Mouse (Mus musculus) urinary bladder, adult 18-20 months (tissue): ENCODE data around the gene Bpifb4.

Source experiments
- DNase-seq, 2 experiments: peaks; one replicate each; pipeline ENCODE4 v3.0.0; 2022; ENCODE audit warnings: low spot score in 2 of 2, mixed read lengths in 2 of 2

Gene Bpifb4

DNA sequence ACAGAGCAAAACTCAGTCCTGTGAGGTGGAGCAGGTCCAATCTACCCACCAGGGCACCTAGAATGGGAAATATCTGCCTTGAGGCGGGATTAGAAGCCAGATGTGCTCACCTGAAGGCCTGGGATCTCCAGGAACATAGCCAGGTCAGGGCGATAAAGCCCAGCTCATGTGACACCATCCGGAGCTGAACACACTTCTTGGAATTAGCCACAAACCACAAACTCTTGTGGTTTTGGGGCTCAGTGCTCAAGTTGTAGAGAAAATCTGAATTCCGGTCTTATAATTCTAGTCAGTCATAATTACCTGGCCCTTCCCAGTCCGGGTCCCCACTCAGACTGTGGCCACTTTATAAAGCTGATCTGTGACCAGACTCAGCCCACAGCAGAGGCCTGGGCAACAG, at the start of gene Bpifb4:
Gene Bpifb4 (plus strand): TSS at position 370 of the 400 bp plus-strand sequence.
- no peak for DNase-seq

- DNase-seq: no peak
Measured at GRCm38 (mm10) chr2:153899111-153899510, 38.9 kb upstream of the Bpifb4 start.

DNA sequence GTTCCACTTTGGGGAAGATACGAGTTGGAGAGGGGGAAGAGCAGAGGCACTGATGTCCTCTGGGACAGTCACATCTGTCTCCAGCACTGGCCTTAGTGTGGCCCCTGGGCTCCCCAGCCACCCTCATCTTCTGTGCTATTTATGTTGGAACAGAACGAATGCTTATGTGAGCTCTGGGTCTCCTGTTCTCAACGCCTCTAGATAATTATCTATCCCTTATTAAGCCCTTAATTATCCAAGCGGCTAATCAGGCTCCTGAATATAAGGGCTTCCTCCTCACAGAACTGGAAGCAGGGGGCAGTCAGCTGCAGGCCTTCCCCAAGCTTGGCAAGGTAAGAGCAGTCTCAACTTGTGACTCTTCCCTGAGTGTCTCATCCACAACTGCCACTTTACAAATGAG, 37.9 kb upstream of the Bpifb4 start, which contains the start of gene Bpifb6:
Gene Bpifb6 (plus strand): TSS at position 301 of the 400 bp plus-strand sequence.
- no peak for DNase-seq

DNA sequence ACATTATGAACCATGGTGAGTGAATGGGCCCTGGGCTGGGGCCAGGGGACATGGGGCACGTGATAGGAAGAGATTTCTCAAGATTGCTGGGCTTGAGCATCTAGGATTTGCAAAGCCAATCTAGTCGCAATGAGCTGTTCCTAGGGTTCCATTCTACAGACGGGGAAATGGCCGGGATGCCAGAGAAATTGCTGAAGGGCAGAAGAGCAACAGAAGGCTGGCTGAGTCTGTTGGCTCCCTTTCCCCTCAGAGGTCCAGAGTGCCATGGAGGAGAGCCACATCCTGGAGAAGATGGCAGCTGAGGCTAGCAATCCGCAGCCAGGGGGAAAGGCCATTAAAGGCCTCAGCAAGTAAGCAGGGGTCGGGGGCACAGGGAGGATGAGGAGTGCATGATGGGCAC, 35.3 kb upstream of the Bpifb4 start:
- no peak for DNase-seq

- no peak for DNase-seq
Measured at GRCm38 (mm10) chr2:153906626-153907025, 31.4 kb upstream of the Bpifb4 start.

GRCm38 (mm10) chr2:153914151-153914550, 23.9 kb upstream of the Bpifb4 start:
- DNase-seq: no peak

DNA sequence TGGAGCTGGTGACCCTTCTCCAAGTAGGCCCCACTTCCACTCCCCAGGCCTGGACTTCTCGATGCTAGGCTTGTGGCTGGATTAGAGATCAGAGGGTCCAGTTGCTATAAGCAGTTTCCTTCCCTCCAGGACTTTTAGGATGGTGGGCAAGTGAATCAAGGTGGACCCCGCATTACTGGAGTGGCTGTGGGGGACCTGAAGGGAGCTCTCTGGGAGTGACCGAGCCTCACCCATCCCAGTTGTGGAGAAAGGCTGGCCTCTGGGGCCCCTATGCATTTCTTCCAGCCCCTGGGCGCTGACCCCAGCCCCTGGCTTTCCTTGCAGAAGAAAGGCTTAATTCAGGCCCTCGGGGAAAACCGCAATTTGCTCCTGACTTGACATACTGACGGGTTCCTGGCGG, 20.1 kb upstream of the Bpifb4 start, which contains the start of gene Bpifb3:
Gene Bpifb3 (plus strand): TSS at position 301 of the 400 bp plus-strand sequence.
- DNase-seq: no peak

DNA sequence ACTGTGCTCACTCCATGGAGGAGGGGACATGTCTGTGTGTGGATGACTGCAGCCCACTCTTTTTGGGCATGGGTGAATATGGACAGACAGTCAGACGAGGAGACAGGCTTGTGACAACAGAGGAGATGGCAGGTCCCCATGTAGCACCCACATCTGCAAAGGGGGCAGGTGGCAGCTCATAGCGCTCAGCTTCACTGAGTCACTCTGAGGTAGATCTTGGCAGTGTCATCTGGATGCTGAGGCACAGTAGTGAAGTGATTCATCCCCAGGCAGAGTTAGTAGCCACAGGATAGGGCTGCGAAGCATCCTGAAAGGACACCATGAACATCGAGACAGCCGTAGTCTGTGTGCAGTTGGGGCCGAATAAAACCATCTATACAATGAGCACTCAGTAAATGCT, 16.8 kb upstream of the Bpifb4 start:
- DNase-seq: no peak

DNA sequence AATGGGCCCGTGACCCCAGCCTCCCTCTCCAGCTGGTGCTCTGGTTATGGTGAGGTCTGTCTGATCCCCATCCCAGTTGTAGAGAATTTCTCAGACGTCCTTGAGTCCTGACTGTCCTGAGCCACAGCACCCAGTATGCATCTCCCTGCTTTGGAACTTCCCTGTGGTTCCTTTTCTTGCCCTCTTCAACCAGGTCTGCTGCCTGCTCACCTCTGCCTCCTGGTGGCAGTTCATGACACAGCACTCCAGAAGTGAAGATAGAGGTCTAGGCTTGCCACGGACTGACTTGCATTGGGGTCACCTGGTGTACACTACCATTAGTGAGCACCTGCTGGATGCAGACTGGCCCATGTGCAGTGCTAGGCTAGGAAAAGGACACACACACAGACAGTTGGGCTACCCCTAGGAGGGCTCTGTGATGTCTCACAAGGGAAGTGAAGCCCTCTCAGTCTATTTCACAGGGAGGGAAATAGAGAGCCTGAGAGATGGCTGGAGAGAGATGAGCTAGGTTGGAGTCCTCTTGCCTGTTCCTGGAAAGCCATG, 8.1 kb upstream of the Bpifb4 start:
- DNase-seq: peak in 1 of 2 experiments; percentile 20

DNA sequence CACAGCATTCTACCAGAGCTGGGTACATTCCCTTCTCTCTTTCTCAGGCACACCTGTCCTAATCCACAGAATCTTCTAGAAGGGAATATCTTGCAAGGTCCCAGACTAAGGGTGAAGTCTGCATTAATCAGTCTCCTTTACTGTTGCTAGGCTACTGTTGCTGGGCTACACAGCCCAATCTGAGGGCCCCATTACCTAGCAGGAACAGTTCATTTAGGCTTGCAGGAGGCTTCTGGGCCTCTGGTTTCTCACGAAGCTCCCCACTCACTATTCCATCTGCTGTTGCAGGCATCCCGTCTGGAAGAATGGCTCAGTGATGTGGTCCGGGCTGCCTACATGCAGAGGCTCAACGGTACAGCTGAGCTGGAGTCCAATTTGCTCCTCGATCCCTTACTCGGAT, 6.9 kb upstream of the Bpifb4 start:
- no peak for DNase-seq

GRCm38 (mm10) chr2:153933311-153933710, 4.7 kb upstream of the Bpifb4 start:
- DNase-seq: no peak

DNA sequence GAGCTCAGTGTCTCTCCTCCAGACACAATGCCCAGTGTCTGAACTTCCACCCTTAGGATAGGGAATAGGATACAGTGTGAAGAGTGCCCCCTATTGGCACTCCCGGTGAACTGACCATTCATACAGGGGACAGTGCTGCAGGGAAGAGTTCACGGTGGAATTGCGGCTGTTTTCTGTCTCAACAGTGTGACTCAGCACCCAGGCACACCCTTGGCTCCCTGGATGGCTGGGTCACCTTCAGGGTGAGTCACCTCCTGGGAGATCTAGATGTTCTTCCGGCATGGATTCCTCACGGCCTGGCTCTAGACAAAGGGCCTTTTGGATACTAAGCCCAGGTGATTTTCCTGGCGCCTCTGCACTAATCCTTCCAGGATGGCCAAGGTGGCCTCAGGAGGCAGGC, 2.7 kb upstream of the Bpifb4 start:
- peak in 1 of 2 experiments; percentile 1 for DNase-seq

DNA sequence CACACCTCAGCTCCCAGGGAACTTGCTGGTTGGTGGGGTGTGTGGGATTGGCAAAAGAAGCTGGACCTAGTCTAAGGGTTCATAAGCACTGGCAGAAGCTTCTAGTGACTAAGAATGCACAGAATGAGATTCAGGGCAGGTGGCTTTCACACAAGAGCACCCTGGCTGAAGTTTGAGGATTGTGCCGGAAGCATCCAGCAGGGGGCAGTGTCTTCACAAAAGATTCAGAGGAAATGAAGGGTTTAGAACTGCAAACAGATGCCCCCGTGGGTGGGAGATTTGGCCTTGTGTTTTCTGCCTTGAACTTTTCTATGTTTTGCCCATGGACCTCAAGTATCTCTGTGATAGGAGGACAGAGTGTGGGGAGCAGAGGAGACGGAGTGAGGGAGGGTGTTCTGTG, 5.5 kb downstream of the Bpifb4 start:
- DNase-seq: peak in 1 of 2 experiments; percentile 39

- DNase-seq: no peak
Measured at GRCm38 (mm10) chr2:153944567-153944966, 6.6 kb downstream of the Bpifb4 start.

- DNase-seq: peak in 1 of 2 experiments; percentile 54
Measured at GRCm38 (mm10) chr2:153952897-153953296, 14.9 kb downstream of the Bpifb4 start.

DNA sequence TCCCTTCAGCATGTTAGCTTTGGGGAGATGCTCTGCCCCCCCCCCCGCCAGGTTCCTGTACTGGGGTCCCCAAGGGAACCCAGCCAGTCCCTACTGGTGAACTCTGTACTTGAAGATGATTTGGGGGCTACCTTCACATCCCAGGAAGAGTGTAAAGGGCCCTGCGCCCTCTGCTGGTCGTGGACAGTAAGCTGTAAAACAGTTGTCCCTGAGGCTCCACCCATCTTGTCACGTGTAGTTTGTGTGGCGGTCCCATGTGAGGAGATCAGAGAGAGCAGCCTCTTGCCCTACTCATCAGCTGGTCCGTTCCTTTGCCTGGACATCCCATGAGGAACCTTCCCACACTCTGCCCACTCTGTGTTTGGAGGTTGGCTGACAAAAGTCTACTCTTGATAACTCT, 15.8 kb downstream of the Bpifb4 start:
- peak in 1 of 2 experiments; percentile 9 for DNase-seq

DNA sequence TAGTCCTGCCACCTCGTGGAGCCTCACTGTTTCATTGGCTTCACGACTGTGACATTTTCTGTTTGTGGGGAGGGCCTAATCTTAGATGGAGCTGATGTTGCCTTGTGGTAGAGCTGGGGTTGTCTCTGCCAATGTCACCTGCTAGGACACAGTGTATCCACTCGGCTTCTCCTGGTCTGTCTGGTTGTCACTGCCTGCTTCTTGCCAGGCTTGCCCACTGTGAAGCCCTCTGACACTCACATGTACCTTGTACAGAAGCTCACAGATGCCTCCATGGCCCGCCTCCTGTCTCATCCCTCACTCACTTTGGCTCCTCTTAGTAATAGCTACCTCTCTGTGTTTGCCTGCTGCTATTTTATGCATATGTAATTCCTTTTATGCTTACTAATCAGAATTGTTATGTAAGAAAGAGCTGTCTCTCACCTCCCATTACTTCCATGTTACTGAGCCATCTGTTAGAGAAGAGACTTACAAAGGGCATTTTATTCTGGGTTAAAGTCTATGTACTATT, 24.9 kb downstream of the Bpifb4 start:
- DNase-seq: no peak

- no peak for DNase-seq
Measured at GRCm38 (mm10) chr2:153963334-153963733, 25.3 kb downstream of the Bpifb4 start.

- no peak for DNase-seq
Measured at GRCm38 (mm10) chr2:153970221-153970620, 32.2 kb downstream of the Bpifb4 start.

DNA sequence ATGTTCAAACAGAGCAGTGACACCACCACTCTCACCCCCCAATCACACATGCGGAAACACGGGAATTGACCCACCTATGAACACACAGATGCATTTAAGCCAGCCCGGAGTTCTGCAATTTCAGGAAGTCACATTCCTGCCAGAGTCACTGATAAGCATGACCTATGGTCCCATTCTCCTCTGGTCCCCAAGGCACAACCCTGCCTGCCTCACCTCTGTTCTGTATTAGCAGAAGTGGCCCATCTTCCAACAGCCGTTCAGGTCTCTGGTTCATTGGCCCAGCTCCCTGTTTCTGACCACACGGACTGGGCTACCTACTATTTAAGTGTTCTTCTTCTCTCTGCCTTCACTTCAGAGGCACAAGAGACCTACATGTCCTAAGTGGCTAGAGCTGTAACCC, 36.6 kb downstream of the Bpifb4 start, which contains the start of gene Bpifa6:
Gene Bpifa6 (plus strand): TSS at position 364 of the 400 bp plus-strand sequence.
- DNase-seq: no peak

DNA sequence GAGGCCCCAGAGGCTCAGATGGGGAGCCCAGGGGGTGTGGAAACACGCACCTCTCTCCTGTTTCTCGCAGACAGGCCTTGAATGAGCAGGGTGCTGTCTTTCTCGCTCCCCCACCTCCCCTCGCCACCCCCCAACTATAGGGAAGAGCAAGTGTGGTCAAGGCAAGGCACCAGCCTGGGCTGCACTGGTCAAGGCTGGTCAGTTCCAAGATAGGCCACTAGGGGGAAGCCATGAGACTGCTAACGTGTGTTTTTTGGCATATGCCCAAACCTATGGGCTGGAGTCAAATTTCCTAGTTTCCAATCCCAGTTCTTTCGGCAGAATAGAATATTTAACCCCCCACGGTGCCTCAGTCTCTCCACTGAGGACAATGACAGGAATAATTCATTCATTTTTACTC, 57.8 kb downstream of the Bpifb4 start:
- peak; percentile 30 to 68 for DNase-seq

DNA sequence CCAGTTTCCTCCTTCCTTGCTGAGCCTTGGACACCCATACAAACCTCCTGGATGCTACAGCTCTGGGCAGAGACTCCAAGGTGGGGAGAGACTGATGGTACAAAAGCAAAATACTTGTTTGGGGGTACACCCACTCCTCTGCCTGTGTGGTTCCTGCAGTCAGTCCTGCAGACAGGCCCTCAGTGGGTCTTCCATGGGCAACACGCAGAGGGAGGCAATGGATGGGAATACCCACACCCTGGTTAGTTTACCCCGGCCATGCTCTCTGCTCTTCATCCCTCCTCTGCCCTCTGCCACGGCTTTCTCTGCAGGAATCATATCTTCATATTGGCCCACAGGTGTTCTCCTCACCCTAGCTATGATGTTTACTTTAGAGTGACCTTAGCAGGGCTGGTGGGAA, 62.5 kb downstream of the Bpifb4 start:
- no peak for DNase-seq

DNA sequence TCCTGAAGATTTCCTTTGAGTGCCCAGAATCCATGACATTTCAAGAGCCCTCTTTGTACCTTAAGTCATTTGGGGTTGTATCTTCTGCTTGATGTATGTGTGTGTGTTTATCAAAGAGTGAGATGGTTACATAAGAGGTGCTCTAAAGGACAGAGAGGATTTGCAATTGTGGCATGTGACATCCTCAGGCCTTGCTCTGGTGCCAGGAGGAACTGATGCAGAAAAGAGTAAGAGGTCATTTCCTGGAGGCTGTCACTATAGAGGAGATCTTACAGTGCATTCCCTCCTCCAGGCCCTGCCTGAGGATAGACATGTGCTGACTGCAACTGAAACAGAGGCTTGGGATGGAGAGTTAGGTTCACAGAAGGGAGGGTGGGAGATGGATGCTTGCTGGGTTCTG, 63.0 kb downstream of the Bpifb4 start:
- no peak for DNase-seq

GRCm38 (mm10) chr2:154004456-154004855, 66.4 kb downstream of the Bpifb4 start:
- DNase-seq: no peak
